Mouse (Mus musculus): ENCODE measurements around the gene Wdr83os. TPM values are rescaled to one million over a fixed set of nuclear protein-coding genes. Genes with fewer than 3 reads are reported as not detected.
"Not testable (repeated sequence)": the region's sequence is repeated elsewhere in the genome, so short reads cannot be mapped to it uniquely, and the experiment has no call there.

The Wdr83os gene
- total and polyA plus RNA-seq, 3 experiments: 77.5 to 142 (median 90.1) TPM

- peak; percentile 87 for DNase-seq
Measured at GRCm38 (mm10) chr8:85119052-85119981, 38.8 kb downstream of the Wdr83os start.

GRCm38 (mm10) chr8:85120251-85120650, 39.7 kb downstream of the Wdr83os start:
- DNase-seq: not testable (repeated sequence)

GRCm38 (mm10) chr8:85122995-85123394, 42.5 kb downstream of the Wdr83os start, which contains the start of gene Zfp791:
Zfp791 (minus strand) TSS chr8:85123095.
- DNase-seq: no peak

GRCm38 (mm10) chr8:85123691-85124090, 43.2 kb downstream of the Wdr83os start:
- DNase-seq: no peak

Small RNA genes within 50 kb of the gene (microRNA-seq; reads per million reads assigned to microRNA genes)
- gene Gm23388: 0 to 0.88 reads per million in 2 experiments
- gene Mir7070: 0 to 0.83 reads per million in 2 experiments

Other genes starting within 250 kb of the Wdr83os start
- 10 to 100 TPM; 72.6 to 74.9 TPM for gene Gadd45gip1, start 249.2 kb upstream of the Wdr83os start, total RNA-seq (2021)
- 141 and 196 TPM in 2 replicates for gene Gadd45gip1, start 249.2 kb upstream of the Wdr83os start, polyA plus RNA-seq (2012; rRNA removed)
- 100 to 1,000 TPM; 122 to 141 TPM for gene Rad23a, start 240.1 kb upstream of the Wdr83os start, total RNA-seq (2021)
- gene Rad23a, start 240.1 kb upstream of the Wdr83os start, polyA plus RNA-seq (2012; rRNA removed): 128 and 131 TPM in 2 replicates
- 100 to 1,000 TPM; 684 to 730 TPM for gene Calr, start 233.8 kb upstream of the Wdr83os start, total RNA-seq (2021)
- 88.2 and 91.2 TPM in 2 replicates for gene Calr, start 233.8 kb upstream of the Wdr83os start, polyA plus RNA-seq (2012; rRNA removed)
- gene Farsa, start 223.8 kb upstream of the Wdr83os start, total RNA-seq (2021): 10 to 100 TPM; 61.6 to 69.3 TPM
- gene Farsa, start 223.8 kb upstream of the Wdr83os start, polyA plus RNA-seq (2012; rRNA removed): 45.3 and 51.4 TPM in 2 replicates
- 1 to 10 TPM; 8.0 to 8.7 TPM for gene Syce2, start 208.6 kb upstream of the Wdr83os start, total RNA-seq (2021)
- gene Syce2, start 208.6 kb upstream of the Wdr83os start, polyA plus RNA-seq (2012; rRNA removed): 0.80 and 2.1 TPM in 2 replicates
- 10 to 100 TPM; 50.1 to 59.0 TPM for gene Gcdh, start 186.8 kb upstream of the Wdr83os start, total RNA-seq (2021)
- gene Gcdh, start 186.8 kb upstream of the Wdr83os start, polyA plus RNA-seq (2012; rRNA removed): 652 and 657 TPM in 2 replicates
- gene Klf1, start 178.8 kb upstream of the Wdr83os start, total RNA-seq (2021): under 1 TPM; 0.17 to 0.23 TPM
- 0.41 and 0.61 TPM in 2 replicates for gene Klf1, start 178.8 kb upstream of the Wdr83os start, polyA plus RNA-seq (2012; rRNA removed)
- 10 to 100 TPM; 10.9 to 17.5 TPM for gene Dnase2a, start 172.2 kb upstream of the Wdr83os start, total RNA-seq (2021)
- 12.1 and 13.3 TPM in 2 replicates for gene Dnase2a, start 172.2 kb upstream of the Wdr83os start, polyA plus RNA-seq (2012; rRNA removed)
- gene Mast1, start 143.4 kb upstream of the Wdr83os start, total RNA-seq (2021): 1 to 10 TPM; 1.5 to 2.8 TPM
- gene Mast1, start 143.4 kb upstream of the Wdr83os start, polyA plus RNA-seq (2012; rRNA removed): 3.7 and 4.4 TPM in 2 replicates
- not detected for gene Rtbdn, start 133.7 kb upstream of the Wdr83os start, total RNA-seq (2021)
- gene Rtbdn, start 133.7 kb upstream of the Wdr83os start, polyA plus RNA-seq (2012; rRNA removed): 0.25 and 0.34 TPM in 2 replicates
- gene Gm49661, start 111.3 kb upstream of the Wdr83os start, total RNA-seq (2021): 1 to 10 TPM; 2.1 to 2.4 TPM
- 2.1 TPM in 1 of 2 replicates, not detected in the other for gene Gm49661, start 111.3 kb upstream of the Wdr83os start, polyA plus RNA-seq (2012; rRNA removed)
- 100 to 1,000 TPM; 671 to 700 TPM for gene Prdx2, start 111.2 kb upstream of the Wdr83os start, total RNA-seq (2021)
- gene Prdx2, start 111.2 kb upstream of the Wdr83os start, polyA plus RNA-seq (2012; rRNA removed): 181 and 240 TPM in 2 replicates
- gene Rnaseh2a, start 111.0 kb upstream of the Wdr83os start, total RNA-seq (2021): 100 to 1,000 TPM in 1 of 2 experiments, 10 to 100 TPM in 1; 87.7 to 112 TPM
- 61.7 and 76.6 TPM in 2 replicates for gene Rnaseh2a, start 111.0 kb upstream of the Wdr83os start, polyA plus RNA-seq (2012; rRNA removed)
- gene Junb, start 102.0 kb upstream of the Wdr83os start, total RNA-seq (2021): 10 to 100 TPM; 37.0 to 90.7 TPM
- 78.9 and 91.4 TPM in 2 replicates for gene Junb, start 102.0 kb upstream of the Wdr83os start, polyA plus RNA-seq (2012; rRNA removed)
- 1 to 10 TPM; 6.1 to 6.2 TPM for gene Hook2, start 90.1 kb upstream of the Wdr83os start, total RNA-seq (2021)
- 6.5 and 6.7 TPM in 2 replicates for gene Hook2, start 90.1 kb upstream of the Wdr83os start, polyA plus RNA-seq (2012; rRNA removed)
- gene Best2, start 66.2 kb upstream of the Wdr83os start, total RNA-seq (2021): not detected
- gene Best2, start 66.2 kb upstream of the Wdr83os start, polyA plus RNA-seq (2012; rRNA removed): 0.18 TPM in 1 of 2 replicates, not detected in the other
- 100 to 1,000 TPM; 106 TPM for gene Asna1, start 55.5 kb upstream of the Wdr83os start, total RNA-seq (2021)
- 89.4 and 104 TPM in 2 replicates for gene Asna1, start 55.5 kb upstream of the Wdr83os start, polyA plus RNA-seq (2012; rRNA removed)
- 100 to 1,000 TPM; 160 to 184 TPM for gene Trir, start 53.9 kb upstream of the Wdr83os start, total RNA-seq (2021)
- 64.2 and 67.6 TPM in 2 replicates for gene Trir, start 53.9 kb upstream of the Wdr83os start, polyA plus RNA-seq (2012; rRNA removed)
- 100 to 1,000 TPM in 1 of 2 experiments, 10 to 100 TPM in 1; 68.3 to 101 TPM for gene Tnpo2, start 43.8 kb upstream of the Wdr83os start, total RNA-seq (2021)
- gene Tnpo2, start 43.8 kb upstream of the Wdr83os start, polyA plus RNA-seq (2012; rRNA removed): 44.7 and 54.1 TPM in 2 replicates
- 10 to 100 TPM; 12.3 to 13.5 TPM for gene Fbxw9, start 20.7 kb upstream of the Wdr83os start, total RNA-seq (2021)
- 55.8 and 56.2 TPM in 2 replicates for gene Fbxw9, start 20.7 kb upstream of the Wdr83os start, polyA plus RNA-seq (2012; rRNA removed)
- gene Gm5741, start 12.8 kb upstream of the Wdr83os start, total RNA-seq (2021): not detected
- gene Gm5741, start 12.8 kb upstream of the Wdr83os start, polyA plus RNA-seq (2012; rRNA removed): not detected in 2 replicates
- 10 to 100 TPM; 26.0 to 28.3 TPM for gene Dhps, start 9.0 kb upstream of the Wdr83os start, total RNA-seq (2021)
- gene Dhps, start 9.0 kb upstream of the Wdr83os start, polyA plus RNA-seq (2012; rRNA removed): 68.6 and 69.6 TPM in 2 replicates
- gene Wdr83, start 566 bp downstream of the Wdr83os start, total RNA-seq (2021): 10 to 100 TPM; 17.4 to 24.9 TPM
- gene Wdr83, start 566 bp downstream of the Wdr83os start, polyA plus RNA-seq (2012; rRNA removed): 15.3 and 17.4 TPM in 2 replicates
- 10 to 100 TPM; 34.0 to 52.7 TPM for gene Man2b1, start 2.5 kb downstream of the Wdr83os start, total RNA-seq (2021)
- 36.1 and 46.0 TPM in 2 replicates for gene Man2b1, start 2.5 kb downstream of the Wdr83os start, polyA plus RNA-seq (2012; rRNA removed)
- 1 to 10 TPM; 1.6 to 2.0 TPM for gene Zfp791, start 42.4 kb downstream of the Wdr83os start, total RNA-seq (2021)
- 0.08 and 0.25 TPM in 2 replicates for gene Zfp791, start 42.4 kb downstream of the Wdr83os start, polyA plus RNA-seq (2012; rRNA removed)
- not detected for gene Cks1brt, start 71.2 kb downstream of the Wdr83os start, total RNA-seq (2021)
- not detected in 2 replicates for gene Cks1brt, start 71.2 kb downstream of the Wdr83os start, polyA plus RNA-seq (2012; rRNA removed)
- gene Olfr371, start 145.2 kb downstream of the Wdr83os start, total RNA-seq (2021): not detected
- not detected in 2 replicates for gene Olfr371, start 145.2 kb downstream of the Wdr83os start, polyA plus RNA-seq (2012; rRNA removed)
- 10 to 100 TPM; 13.6 to 17.2 TPM for gene Orc6, start 218.9 kb downstream of the Wdr83os start, total RNA-seq (2021)
- 4.0 and 4.4 TPM in 2 replicates for gene Orc6, start 218.9 kb downstream of the Wdr83os start, polyA plus RNA-seq (2012; rRNA removed)
- gene Vps35, start 219.1 kb downstream of the Wdr83os start, total RNA-seq (2021): 100 to 1,000 TPM in 1 of 2 experiments, 10 to 100 TPM in 1; 90.1 to 101 TPM
- 3.7 and 4.3 TPM in 2 replicates for gene Vps35, start 219.1 kb downstream of the Wdr83os start, polyA plus RNA-seq (2012; rRNA removed)